Mouse (Mus musculus) heart, embryonic 13.5 days (tissue): ENCODE results near the gene Olfr297. TPM values are rescaled to one million over a fixed set of nuclear protein-coding genes. Genes with fewer than 3 reads are reported as not detected.

Source experiments
- ATAC-seq: fragments of 200-750 bp; cut with Nextera tagmentation; 2 replicates; pipeline ENCODE4 v1.8.0; 2017; ENCODE audit warnings: moderate TSS enrichment; ENCODE audit not compliant: insufficient number of reproducible peaks, low FRiP score, low TSS enrichment; ENCODE audit errors: extremely low read depth
- H3K27ac ChIP-seq: fragments of 300-500 bp; sonication (generic); replicated peaks from 2 replicates; pipeline ENCODE4 v1.5.1; 2015; ENCODE audit warnings: moderate library complexity, mild to moderate bottlenecking, inconsistent platforms
- H3K27me3 ChIP-seq: fragments of 300-500 bp; sonication (generic); replicated peaks from 2 replicates; pipeline ENCODE4 v1.6.1; 2015; ENCODE audit warnings: mild to moderate bottlenecking, inconsistent platforms
- H3K36me3 ChIP-seq: fragments of 300-500 bp; sonication (generic); 2 replicates; pipeline ENCODE4 v1.6.1; 2015; ENCODE audit warnings: mild to moderate bottlenecking, inconsistent platforms
- H3K4me1 ChIP-seq: fragments of 300-500 bp; sonication (generic); 2 replicates; pipeline ENCODE4 v1.6.1; 2015; ENCODE audit warnings: inconsistent platforms
- H3K4me2 ChIP-seq: fragments of 300-500 bp; sonication (generic); 2 replicates; pipeline ENCODE4 v1.6.1; 2015; ENCODE audit warnings: inconsistent platforms, mild to moderate bottlenecking, moderate library complexity
- H3K4me3 ChIP-seq: fragments of 300-500 bp; sonication (generic); 2 replicates; pipeline ENCODE4 v1.5.1; 2015; ENCODE audit warnings: moderate library complexity, mild to moderate bottlenecking, inconsistent platforms
- H3K9ac ChIP-seq: fragments of 300-500 bp; sonication (generic); 2 replicates; pipeline ENCODE4 v1.6.1; 2015; ENCODE audit warnings: inconsistent platforms, mild to moderate bottlenecking, moderate library complexity
- H3K9me3 ChIP-seq: fragments of 300-500 bp; sonication (generic); 2 replicates; pipeline ENCODE4 v1.6.1; 2016; ENCODE audit warnings: inconsistent platforms
- WGBS: fragments of 180-500 bp; shearing (Covaris S2); methylation state at CpG from one replicate; pipeline ENCODE4 v1.1.7; 2015; ENCODE audit warnings: mixed read lengths; 5-methylcytosine and 5-hydroxymethylcytosine counted together
- polyA plus RNA-seq: library from polyadenylated mRNA; unstranded; fragments of >200 nt; fragmentation: Nextera tagmentation; extraction: Ambion mirVana; gene quantifications from 2 replicates; pipeline ENCODE4 v1.2.1, GENCODE M21; 2015

Gene Olfr297
- polyA plus RNA-seq = not detected in 2 replicates

DNA sequence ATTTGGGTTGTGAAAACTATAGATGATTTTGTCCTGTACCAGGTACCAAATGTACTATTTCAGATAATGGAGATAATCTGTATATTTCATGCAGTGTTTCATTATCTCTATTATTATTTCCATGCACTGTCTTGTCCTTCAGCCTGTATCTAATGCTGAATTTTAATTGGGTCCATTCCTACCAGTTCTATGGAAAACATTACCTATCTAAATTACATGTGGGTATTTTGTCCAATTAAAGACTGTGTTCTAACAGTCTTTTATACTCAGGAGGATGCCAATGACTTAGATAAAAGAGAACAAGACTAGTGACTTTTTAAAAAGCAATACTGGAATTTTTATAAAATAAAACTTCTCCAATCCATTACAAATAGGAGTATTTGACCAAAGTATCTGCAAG is at the start of gene Olfr297:
Gene Olfr297, plus strand, starts transcription at position 301 of the 400 bp plus-strand sequence.
- Histone ChIP-seq H3K36me3 (no peaks in the 10 kb centered on the region), H3K9me3 (no peaks in the 10 kb centered on the region), H3K4me2 (no peak within 1 kb of the TSS), H3K4me1 (no peaks in the 10 kb centered on the region), H3K9ac (no peak within 1 kb of the TSS), H3K27me3 (no peaks in the 10 kb centered on the region), H3K4me3 (no peak within 1 kb of the TSS), H3K27ac (no peak within 1 kb of the TSS)
- no peak for ATAC-seq

- ATAC-seq = no peak
- no peaks in the 10 kb centered on the region for H3K4me1 ChIP-seq
- no peak within 1 kb of the TSS for H3K9ac ChIP-seq
- H3K27ac ChIP-seq = no peak within 1 kb of the TSS
- no peaks in the 10 kb centered on the region for H3K36me3 ChIP-seq
- H3K27me3 ChIP-seq = no peaks in the 10 kb centered on the region
- 70% methylated on average over 1 of the region's 1 CpGs for WGBS
- no peak within 1 kb of the TSS for H3K4me3 ChIP-seq
- no peaks in the 10 kb centered on the region for H3K9me3 ChIP-seq
- H3K4me2 ChIP-seq = no peak within 1 kb of the TSS
Measured at GRCm38 (mm10) chr7:86492384-86492783, 27.4 kb upstream of the Olfr297 start, which contains the start of gene Olfr298. Gene Olfr298, minus strand, starts transcription at chr7:86492484.

Other genes starting within 250 kb of the Olfr297 start
- gene Olfr310, start 242.8 kb upstream of the Olfr297 start, polyA plus RNA-seq = not detected in 2 replicates
- not detected in 2 replicates for gene Olfr309, start 206.3 kb upstream of the Olfr297 start, polyA plus RNA-seq
- not detected in 2 replicates for gene Olfr308, start 194.3 kb upstream of the Olfr297 start, polyA plus RNA-seq
- gene Olfr307, start 182.4 kb upstream of the Olfr297 start, polyA plus RNA-seq = not detected in 2 replicates
- not detected in 2 replicates for gene Olfr305, start 153.0 kb upstream of the Olfr297 start, polyA plus RNA-seq
- not detected in 2 replicates for gene Olfr304, start 133.3 kb upstream of the Olfr297 start, polyA plus RNA-seq
- gene Olfr303, start 122.2 kb upstream of the Olfr297 start, polyA plus RNA-seq = not detected in 2 replicates
- not detected in 2 replicates for gene Olfr301, start 116.1 kb upstream of the Olfr297 start, polyA plus RNA-seq
- gene Olfr299, start 60.0 kb upstream of the Olfr297 start, polyA plus RNA-seq = not detected in 2 replicates
- not detected in 2 replicates for gene Olfr298, start 27.5 kb upstream of the Olfr297 start, polyA plus RNA-seq
- gene Olfr295, start 63.9 kb downstream of the Olfr297 start, polyA plus RNA-seq = not detected in 2 replicates
- not detected in 2 replicates for gene Olfr294, start 96.7 kb downstream of the Olfr297 start, polyA plus RNA-seq
- not detected in 2 replicates for gene Olfr293, start 129.1 kb downstream of the Olfr297 start, polyA plus RNA-seq
- not detected in 2 replicates for gene Olfr292, start 168.4 kb downstream of the Olfr297 start, polyA plus RNA-seq